Mouse (Mus musculus): ENCODE results near the gene Icosl.

- no peak for TF ChIP-seq ZC3H11A (IDR thresholded peaks at IDR 0.05; ENCODE audit: low read depth, low read length)
- TF ChIP-seq EP300 (IDR thresholded peaks at IDR 0.05; ENCODE audit: low read depth in 1 of 2, low read length in 2 of 2): no peak
- TF ChIP-seq ZKSCAN1 (IDR thresholded peaks at IDR 0.05; ENCODE audit: low read depth, low read length): no peak
Observed at GRCm38 (mm10) chr10:78079955-78080591, 11.0 kb downstream of the Icosl start.

Measured in MEL (cell line).